Mouse (Mus musculus) right cerebral cortex, adult 18-20 months (tissue): ENCODE data around the gene Polr2a.

Experiments
- DNase-seq: peaks from one replicate; pipeline ENCODE4 v3.0.0; 2022; ENCODE audit warnings: mixed read lengths

Polr2a gene

GRCm38 (mm10) chr11:69781828-69782227 is 23.4 kb upstream of the Polr2a start:
- no peak for DNase-seq

GRCm38 (mm10) chr11:69778985-69779384 is 20.5 kb upstream of the Polr2a start:
- DNase-seq: no peak

DNA sequence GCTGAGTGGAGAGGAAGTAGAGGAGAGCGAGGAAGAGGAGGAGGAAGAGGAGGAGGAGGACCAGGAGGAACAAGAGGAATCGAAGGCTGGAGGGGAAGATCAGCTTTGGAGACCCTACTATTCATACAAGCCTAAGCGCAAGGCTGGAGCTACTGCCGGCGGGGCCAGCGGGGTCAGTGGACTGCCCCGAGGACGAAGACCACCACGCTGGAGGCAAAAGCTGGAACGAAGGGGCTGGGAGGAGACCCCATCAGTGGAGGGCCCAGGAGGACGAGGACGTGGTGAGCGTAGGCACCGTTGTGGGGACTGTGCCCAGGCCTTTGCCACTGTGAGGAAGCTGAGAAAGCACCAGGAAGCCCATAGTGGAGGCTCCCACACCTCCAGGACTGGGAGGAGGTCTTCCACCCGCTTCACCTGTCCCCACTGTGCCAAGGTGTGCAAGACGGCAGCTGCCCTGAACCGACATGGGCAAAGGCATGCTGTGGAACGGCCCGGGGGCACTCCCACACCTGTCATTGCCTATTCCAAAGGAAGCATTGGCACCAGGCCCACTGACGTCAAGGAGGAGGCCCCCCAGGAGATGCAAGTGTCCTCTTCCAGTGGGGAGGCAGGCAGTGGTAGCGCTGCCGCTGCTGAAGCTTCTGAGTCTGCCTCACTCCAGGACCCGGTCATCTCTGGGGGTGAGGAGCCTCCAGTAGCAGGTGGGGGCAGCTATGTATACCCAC is 20.0 kb upstream of the Polr2a start:
- no peak for DNase-seq

DNA sequence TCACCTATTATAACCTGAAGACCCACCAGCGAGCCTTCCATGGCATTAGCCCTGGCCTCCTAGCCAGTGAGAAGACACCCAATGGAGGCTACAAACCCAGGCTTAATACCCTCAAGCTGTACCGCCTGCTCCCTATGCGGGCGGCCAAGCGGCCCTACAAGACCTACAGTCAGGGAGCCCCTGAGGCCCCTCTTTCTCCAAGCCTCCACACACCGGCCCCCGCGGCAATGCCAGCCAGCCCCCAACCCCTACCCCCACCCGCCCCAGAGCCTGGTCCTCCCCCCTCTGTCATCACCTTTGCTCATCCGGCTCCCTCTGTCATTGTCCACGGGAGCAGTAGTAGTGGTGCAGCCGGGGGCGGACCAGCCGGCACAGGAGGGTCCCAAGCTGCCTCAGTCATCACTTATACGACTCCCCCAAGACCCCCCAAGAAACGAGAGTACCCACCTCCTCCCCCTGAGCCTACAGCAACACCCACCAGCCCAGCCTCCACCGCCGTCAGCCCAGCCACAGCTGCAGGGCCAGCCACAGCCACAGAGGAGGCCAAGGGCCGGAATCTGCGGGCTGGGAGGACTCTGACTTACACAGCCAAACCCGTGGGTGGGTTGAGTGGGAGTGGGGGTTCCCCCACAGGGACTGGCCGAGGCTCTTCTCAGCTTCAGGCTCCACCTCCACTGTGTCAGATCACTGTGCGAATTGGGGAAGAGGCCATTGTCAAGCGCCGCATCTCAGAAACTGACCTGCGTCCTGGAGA is 19.2 kb upstream of the Polr2a start:
- no peak for DNase-seq

DNA sequence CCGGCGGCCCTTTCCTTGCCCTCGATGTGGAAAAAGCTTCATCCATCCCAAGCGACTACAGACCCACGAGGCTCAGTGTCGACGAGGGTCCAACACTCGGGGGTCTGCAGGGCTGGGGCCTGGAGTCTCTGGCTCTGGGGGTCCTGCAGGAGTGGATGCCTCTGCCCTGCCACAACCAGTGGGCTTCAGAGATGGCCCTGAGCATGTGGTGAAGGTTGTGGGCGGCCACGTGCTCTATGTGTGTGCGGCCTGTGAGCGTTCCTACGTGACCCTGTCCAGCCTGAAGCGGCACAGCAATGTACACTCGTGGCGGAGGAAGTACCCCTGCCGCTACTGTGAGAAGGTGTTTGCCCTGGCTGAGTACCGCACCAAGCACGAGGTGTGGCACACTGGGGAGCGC is 18.1 kb upstream of the Polr2a start:
- no peak for DNase-seq

GRCm38 (mm10) chr11:69775716-69776115 is 17.3 kb upstream of the Polr2a start:
- no peak for DNase-seq

DNA sequence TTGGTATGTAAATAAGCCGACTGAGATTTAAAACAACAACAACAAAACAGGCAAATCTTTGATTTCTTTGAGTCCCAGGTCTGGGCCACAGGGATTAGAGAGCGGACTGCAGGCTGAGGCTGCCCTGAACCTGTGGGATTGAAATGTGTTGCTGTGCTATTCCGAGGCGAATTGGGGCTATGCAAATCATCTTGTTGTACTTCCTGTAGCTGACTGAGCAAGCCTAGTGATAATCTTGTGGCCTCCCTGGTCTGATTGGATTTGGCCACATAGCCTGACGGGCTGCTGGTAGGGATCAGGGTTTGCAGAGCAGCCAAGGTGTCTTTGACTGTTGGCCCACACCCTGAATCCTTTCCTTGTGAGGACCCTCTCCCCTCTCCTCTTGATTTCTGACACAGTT is 16.5 kb upstream of the Polr2a start:
- DNase-seq: no peak

DNA sequence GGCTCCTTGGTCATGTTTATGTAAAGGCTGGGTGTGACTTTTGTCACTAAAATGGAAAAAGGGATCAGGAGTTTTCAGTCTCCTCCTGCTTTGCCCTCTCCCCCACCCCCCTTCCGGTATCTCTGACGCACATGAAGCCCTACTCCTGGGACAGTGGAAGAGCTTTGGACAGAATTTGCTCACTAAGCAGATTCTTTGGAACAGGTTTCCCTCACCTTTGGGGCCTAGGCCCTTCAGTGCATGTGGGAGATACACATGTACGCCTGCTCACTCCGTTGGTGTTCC is 9.1 kb upstream of the Polr2a start:
- DNase-seq: no peak

GRCm38 (mm10) chr11:69766872-69767624 is 8.6 kb upstream of the Polr2a start:
- DNase-seq: no peak

DNA sequence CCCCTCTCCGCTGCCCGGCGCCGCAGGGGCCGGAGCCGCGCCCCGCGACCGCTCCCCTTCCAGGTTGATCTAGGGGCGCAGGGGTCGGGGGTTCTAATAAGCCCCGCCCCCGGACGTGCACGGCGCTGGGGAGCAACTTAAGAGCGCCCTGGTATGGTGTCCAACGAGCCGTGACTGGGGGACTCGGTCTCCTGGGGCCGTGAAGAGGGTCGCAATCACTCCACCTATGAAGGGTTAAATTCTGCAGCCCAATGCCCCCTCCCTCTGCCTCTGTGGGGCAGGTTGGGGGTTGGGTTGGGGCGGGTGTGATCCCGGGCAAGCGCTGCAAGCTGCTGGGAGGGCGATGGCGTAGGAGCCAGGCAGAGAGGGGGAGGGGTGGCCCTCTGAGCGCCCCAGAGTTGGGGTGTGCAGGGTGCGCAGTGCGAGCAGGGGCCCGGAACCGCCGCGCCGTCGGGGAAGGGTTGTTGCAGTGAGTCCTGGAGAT is 7.7 kb upstream of the Polr2a start:
- DNase-seq: peak; percentile 78

DNA sequence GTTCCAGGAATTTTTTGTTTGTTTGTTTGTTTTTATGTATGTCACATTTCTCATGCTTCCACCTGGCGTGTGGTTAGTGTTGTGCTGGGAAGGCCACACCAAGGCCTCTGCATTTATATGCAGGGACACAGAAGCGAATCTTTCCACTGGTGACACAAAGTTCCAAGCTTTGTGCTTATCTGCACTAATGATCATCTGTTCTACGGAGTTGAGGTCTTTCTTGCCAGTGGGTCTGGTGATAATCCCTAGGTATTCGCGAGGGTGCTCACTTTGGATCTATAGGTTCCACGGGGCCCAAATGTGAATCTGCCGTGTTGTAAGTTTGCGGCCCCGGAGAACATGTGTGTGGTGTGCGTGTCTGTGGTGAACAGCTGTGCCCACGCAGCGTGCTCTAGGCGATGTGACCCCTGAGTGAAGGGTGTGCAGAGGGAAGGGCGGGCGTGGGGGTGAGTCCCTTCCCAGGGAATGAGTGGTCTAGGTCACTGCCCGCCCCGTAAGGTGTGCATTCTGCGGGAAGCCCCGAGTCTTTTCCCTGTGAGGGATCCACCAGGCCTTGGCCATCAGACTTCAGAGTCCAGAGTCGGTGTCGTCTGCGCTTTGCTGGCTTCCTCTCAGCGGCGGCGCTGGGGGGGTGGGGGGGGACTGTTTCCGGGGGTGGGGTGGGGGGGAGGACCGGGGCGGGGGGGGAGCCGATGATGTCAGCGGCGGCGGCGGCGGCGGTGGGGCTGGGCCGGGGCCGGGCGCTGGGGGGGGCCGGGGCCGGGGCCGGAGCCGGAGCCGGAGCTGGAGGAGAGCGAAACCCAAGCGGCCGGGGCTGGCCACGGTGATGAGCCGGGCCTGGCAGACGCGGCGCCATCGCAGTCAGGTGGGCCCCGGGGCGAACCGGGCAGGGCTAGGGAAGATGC is 7.0 kb upstream of the Polr2a start, which contains the start of gene Zbtb4:
Zbtb4 (plus strand) TSS at position 692 of the 905 bp plus-strand sequence.
- peak; percentile 37 for DNase-seq

DNA sequence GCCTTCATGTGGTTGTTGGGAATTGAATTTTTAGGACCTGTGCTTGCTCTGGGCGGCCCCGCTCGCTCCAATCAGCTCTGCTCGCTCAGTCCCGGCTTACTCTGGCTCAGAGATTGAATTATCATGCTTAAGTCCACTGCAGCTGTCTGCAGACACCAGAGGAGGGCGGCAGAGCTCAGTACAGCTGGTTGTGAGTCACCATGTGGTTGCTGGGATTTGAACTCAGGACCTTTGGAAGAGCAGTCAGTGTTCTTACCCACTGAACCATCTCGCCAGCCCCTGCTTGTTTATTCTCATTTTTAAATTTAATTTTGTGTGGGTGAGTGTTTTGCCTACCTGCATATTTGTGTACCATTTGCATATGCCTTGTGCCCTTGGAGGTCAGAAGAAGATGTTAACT is 5.1 kb upstream of the Polr2a start:
- no peak for DNase-seq

- no peak for DNase-seq
Measured at GRCm38 (mm10) chr11:69761868-69762267, 3.4 kb upstream of the Polr2a start, which contains the start of gene Slc35g3. TSS of gene Slc35g3 (minus strand) at chr11:69761968.

DNA sequence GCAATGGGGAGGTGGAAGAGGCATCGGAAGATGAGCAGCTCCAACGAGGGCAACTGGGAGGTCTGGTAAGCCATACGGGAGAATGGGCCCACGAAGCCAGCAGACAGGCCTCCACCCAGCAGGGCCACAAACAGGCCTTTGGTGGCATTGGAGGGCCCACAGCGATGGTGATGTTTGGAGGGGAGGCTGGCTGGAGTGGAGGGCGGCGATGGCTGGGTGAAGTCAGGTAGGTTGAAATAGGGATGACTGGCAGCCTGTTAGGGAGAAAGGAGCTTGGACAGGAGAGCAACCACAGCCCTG is 2.4 kb upstream of the Polr2a start:
- DNase-seq: no peak

DNA sequence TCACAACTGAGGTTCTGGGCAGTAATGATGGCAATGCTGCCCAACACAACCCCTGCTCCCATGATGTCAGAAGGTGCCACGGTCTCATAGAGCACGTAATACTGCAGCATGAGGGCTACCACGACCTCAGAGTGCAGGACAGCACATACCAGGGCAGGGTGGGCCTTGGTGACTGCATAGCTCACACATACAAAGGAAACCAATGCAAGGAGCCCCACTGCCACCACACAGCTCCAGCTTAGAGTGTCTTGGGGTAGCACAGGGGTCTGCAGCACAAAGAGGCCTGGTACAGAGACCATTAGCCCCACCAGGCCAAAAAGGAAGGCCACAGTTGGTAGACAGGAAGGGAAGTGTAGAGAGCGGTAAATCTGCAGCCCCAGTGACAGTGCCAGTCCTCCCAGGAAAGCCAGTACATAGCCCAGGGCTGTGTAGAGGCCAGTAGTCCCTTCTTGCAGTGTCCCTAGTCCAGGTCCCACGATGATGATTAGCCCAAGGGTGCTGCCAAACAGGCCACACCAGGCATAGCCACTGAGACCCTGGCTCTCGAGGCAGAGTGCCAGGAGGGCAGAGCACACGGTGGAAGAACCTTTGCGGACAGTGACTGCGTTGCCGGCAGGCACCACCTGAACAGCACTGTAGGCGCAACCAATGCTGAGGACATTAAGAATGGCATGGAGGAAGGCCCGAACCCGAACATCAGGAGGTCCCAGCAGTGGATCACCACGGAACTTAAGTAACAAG is 1.9 kb upstream of the Polr2a start:
- DNase-seq: no peak

DNA sequence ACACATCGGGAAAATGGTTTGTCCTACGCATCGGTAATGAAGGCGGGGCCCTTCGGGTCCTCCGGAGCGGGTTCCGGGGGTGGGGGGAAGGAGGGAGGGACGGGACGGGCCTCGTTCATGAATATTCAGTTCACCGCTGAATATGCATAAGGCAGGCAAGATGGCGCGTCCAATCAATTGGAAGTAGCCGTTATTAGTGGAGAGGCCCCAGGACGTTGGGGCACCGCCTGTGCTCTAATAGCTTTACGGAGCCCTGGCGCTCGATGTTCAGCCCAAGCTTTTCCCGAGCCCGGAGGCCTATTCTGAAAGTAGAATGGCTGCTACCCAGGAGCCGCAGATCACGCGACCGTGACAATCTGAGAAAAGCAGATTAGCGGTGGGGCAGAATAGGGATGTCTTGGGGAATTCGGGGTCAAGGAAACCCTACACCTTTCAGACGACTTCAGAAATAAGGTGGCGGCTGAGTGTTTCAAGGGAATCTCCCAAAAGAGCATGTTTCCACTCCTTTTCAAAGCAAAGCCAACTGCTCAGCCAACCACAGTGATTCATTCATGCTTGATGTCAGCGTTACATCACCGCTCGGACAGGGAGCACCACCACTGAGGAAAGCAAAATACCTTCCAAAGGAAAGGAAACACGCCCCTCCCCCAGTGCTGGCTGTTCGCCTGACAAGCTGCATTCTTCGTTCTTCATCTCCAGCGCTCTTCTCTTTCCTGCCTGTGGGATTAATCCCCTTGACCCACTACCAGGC is 709 bp upstream of the Polr2a start:
- DNase-seq: peak; percentile 91

- DNase-seq: peak; percentile 97
Measured at GRCm38 (mm10) chr11:69758090-69758456, 364 bp downstream of the Polr2a start.

DNA sequence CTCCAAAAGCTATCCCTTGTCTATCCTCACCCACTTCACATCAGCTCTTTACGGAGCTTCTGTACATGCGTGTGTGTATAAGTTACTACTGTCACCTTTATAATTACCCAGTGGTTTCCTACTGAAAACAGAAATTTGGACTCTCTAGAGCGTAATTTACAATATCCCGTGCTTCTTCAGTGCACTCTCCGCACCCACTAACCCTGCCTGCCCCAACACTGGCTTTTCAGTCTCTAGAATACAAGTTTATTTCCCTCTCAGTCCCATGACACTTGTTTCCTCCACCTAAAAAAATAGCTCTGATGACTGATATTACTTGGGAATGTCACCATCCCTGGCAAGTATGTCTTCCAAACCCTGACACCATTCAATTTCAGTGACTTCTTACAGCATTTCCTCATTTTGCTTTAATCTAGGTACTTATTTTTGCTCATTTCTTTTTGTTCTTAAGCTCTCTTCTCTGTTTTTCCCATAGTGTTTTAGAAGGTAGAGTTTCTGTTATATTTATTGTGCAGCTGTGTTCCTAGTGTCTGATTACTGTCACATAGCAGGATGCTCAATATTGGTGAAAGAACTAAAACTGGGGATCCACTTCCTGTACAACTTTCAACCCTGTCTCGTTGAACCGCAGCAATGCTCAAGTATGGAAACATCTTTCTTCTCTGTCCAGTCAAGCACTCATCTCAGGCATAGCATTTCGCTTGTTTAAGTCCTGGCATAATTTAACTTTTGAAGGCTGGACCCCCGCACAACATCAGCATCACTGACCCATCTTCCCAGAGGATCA is 941 bp downstream of the Polr2a start:
- no peak for DNase-seq

- no peak for DNase-seq
Measured at GRCm38 (mm10) chr11:69754701-69755100, 3.7 kb downstream of the Polr2a start.

GRCm38 (mm10) chr11:69754233-69754632 is 4.2 kb downstream of the Polr2a start:
- DNase-seq: no peak
